Mouse (Mus musculus) cerebellum, postnatal 36 days (tissue): ENCODE measurements around the gene Rnf5.

Experiments
- DNase-seq, 2 experiments: peaks; one replicate each; pipeline ENCODE4 v3.0.0; 2021 to 2022; ENCODE audit warnings: mixed read lengths in 2 of 2

The Rnf5 gene

GRCm38 (mm10) chr17:34603375-34604060 is at the start of gene Rnf5:
Gene Rnf5, minus strand, starts transcription at chr17:34603690.
- peak; percentile 97 to 100 for DNase-seq

GRCm38 (mm10) chr17:34652985-34653384 is 49.5 kb upstream of the Rnf5 start:
- DNase-seq = no peak

DNA sequence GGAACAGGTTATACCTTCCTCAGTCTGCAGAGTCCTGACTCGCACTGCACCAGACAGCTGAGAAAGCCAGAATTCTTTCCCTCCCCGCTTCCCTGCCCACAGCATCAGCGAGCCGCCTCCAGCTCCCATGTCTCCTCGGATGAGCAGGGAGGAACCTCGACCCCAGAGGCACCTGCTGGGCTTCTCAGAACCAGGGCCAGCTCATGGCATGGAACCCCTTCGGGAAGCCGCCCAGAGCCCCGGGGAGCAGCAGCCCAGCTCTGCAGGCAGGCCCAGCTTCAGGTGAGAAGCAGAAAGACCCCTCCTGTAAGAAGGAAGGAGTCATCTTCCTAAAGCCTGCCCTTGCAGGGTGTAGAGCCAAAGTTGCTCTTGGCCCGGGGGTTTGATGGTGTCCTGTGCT is 49.1 kb upstream of the Rnf5 start:
- DNase-seq = no peak

DNA sequence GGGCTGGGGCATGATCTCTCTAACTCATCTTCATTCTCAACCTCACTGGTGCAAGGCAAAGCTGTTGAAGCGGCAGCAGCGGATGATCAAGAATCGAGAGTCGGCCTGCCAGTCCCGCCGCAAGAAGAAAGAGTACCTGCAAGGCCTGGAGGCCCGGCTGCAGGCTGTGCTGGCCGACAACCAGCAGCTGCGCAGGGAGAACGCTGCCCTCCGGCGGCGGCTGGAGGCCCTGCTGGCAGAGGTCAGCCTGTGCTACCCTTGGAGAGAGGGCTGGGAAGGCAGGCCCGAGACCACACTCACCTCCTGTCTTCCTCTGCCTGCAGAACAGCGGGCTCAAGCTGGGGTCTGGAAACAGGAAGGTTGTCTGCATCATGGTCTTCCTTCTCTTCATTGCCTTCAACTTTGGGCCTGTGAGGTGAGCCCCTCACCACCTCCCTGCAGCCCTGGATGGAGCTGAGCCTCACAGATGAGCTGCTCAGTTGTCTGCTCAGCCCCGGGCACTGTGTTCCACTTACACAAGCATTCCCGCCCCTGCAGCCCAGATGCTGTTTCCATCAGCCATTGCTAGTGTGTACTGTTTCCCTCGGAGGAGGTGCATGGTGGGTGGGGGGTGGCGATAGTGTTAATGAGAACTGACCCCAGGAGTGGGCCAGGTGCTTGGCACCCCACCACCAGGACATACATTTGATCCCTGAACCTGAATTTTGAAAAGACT is 48.2 kb upstream of the Rnf5 start:
- peak; percentile 36 to 43 for DNase-seq

DNA sequence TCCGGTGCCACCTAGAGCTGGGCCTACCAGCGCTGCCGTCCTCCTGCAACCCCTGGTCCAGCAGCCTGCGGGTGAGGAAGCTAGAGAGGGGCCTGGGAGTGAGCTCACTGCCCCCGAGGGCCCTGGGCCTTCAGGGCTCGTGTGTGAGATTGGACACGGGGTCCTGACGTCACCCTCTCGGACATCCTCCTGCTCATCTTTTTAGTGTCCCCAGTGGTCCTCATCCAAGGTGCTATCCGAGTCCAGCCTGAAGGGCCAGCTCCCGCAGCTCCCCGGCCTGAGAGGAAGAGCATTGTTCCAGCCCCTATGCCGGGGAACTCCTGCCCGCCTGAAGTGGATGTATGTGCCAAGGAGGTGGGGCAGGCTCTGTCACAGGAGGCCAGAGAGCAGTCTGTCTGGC is 47.3 kb upstream of the Rnf5 start:
- DNase-seq = no peak

GRCm38 (mm10) chr17:34649106-34649864 is 45.8 kb upstream of the Rnf5 start:
- DNase-seq = no peak

DNA sequence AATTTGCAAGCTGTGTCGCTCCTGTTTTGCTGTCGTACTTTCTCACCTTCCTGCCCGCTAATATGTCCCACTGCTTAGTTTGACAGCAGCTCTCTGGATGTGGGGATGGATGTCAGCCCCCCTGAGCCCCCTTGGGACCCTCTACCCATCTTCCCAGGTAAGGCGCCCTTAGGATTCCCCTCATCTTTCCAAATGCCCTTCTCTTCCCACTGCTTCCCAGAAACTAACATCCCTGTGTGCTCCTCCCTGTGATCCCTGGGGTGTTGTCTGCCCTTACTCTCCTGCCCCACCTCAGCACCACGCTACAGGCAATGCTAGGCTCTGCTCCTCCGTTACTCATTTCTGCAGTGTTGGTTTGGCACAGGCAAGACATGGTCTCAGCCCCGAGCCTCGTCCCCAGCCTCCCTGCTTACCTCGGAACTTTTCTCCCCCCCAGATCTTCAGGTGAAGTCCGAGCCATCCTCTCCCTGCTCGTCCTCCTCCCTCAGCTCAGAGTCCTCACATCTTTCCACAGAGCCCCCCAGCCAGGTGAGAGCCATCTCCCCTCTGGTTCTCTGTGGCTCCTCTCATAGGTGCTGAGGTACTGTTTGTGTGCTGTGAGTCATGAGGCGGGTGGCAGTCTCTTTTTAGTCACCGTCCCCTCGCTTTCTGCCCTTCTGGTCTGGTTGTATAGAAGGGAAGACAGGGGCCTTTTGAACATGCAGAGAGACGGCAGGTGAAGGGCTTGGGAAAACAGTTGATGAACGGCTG is 44.8 kb upstream of the Rnf5 start:
- DNase-seq = no peak

DNA sequence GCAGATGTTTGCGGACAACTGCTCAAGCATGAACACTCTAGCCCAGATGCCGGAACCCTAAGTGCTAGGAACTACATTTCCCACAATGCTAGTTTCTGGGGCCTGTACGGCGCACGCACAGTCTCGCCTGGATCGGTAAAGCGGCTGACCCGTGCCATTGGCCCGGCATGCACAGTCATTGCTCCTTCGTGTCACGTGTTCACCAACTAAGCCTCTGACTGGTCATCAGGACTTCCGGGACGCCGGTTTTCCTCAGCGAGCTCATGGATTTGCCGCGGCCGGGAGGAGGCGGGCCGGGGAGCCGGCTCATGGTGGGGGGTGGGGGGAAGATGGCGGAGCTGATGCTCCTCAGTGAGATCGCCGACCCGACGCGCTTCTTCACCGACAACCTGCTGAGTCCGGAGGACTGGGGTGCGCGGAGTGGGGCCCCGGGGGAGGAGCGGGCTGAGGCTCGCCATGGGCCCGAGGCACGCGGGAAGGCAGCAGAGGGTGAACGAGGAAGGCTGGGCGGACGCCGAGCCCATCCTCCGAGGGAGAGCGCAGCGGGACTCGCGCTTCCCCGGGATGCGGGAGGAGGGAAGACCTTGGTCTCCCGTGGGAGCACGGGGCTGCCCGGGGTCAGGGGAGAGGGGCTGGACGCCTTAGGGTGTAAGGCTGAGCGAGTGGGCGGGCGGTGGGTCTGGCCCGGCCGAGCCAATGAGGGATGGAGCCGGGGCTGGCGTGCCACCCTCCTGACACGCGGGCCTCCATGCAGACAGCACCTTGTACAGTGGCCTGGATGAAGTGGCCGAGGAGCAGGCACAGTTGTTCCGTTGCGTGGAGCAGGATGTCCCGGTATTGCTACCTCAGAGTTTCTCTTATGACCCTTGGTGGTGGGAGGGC is 43.7 kb upstream of the Rnf5 start, which contains the start of gene Atf6b:
Atf6b (plus strand) TSS at position 241 of the 882 bp plus-strand sequence.
- peak; percentile 93 to 94 for DNase-seq

- no peak for DNase-seq
These were observed 42.5 kb upstream of the Rnf5 start for GRCm38 (mm10) chr17:34645831-34646511.

GRCm38 (mm10) chr17:34645256-34645829 is 41.9 kb upstream of the Rnf5 start:
- DNase-seq = no peak

- peak; percentile 95 to 99 for DNase-seq
These were observed 41.1 kb upstream of the Rnf5 start, which contains the start of gene Fkbpl for GRCm38 (mm10) chr17:34644608-34645007. Gene Fkbpl, plus strand, starts transcription at chr17:34644764.

DNA sequence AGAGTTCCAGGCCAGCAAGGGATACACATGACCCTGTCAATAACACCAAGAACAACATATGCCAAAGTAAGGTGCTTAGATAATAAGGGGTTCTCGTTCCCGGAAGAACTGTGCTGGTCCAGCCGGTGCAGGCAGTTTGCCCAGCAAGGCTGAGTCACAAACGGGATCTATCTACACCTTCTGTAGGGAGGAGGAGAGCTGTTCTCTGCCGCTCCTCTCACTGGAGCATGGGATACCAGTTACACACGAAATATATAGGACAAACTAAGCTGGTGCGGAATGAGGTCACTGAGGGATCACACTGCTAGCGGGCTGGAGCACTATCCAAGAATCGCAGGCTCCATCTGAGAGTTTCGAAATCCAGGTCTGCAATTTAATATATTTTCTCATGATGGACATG is 40.5 kb upstream of the Rnf5 start:
- peak; percentile 79 to 82 for DNase-seq

GRCm38 (mm10) chr17:34643379-34643778 is 39.9 kb upstream of the Rnf5 start:
- no peak for DNase-seq

- no peak for DNase-seq
These were observed 38.5 kb upstream of the Rnf5 start for GRCm38 (mm10) chr17:34641945-34642344.

GRCm38 (mm10) chr17:34640778-34641601 is 37.5 kb upstream of the Rnf5 start:
- peak; percentile 85 to 89 for DNase-seq

DNA sequence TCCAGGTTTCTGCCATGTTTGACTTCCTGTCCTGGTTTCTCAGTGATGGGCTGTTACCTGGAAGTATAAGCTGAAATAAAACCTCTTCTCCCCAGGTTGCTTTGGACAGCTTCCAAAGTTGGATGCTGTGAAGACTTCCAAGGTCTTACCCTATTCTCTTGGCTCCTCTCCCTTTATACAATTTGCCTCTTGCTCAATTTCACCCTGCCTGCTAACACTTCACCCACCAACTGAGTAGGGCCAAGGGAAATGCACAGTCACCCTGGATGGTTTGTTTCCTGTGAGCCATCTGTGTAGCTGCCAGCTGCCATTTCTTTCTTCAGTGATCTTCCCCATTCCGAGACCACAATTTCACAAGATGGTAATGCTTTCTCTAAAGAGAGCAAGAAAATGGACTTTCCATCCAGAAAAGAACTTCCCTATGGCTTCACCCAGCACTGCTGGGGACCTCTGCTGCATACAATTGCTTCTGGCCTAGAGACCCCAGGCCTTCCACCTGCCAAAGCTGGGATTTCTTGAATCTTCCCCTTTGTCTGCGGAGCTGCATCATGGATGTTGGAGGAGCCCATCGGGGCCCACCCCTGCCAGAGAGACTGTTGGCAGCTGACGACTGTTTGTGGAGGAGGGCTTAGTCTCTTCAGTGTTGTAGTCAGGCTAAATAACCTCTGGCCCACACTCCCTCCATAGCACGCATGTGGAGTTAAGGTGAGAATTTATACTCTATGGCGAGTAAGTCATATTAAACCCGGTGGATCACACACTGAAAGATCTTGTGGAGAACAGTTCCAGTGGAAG is 36.2 kb upstream of the Rnf5 start:
- DNase-seq = peak in 1 of 2 experiments; percentile 22

- DNase-seq = no peak
These were observed 34.0 kb upstream of the Rnf5 start for GRCm38 (mm10) chr17:34637459-34637858.

DNA sequence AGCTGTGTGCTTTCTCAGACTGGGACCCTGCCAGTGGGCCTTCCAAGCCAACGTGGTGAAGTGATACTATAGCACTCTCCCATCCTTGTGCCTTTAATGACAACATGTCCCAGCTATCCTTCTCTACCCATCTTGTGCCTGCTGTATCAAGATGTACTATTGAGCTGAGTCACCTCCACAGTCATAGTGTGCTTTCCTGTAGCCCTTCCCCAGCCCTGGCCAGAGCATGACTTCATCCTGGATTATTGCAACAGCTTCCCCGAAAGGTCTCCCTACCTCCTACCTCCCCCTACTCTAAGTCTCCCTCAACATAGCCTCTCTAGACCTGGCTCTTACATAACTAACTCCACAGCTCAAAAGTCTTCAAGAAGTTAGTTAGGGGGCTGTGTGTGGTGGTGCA is 32.2 kb upstream of the Rnf5 start:
- no peak for DNase-seq

DNA sequence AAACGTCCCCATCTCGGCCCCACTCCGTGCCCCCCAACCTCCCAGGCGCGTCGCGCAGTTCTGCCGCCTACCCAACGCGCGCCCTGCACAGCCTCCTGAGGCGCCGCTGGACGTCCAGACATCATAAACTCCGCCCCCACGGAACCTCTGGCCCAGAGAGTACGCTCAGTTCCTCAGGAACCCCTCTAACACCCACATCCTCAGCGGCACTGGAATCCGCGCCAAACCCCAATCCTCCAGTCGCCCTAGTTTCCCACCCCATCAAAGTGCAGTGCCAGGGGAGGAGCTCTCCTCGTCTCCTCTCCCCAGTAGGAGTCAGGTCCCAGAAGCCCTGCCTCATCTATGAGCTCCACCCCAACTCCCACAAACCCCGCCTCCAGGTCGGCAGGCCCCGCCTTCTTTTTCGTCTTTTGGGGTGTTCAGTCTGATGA is 28.8 kb upstream of the Rnf5 start:
- peak; percentile 80 to 82 for DNase-seq
